Mouse (Mus musculus) lung, postnatal 0 days (tissue): ENCODE results near the gene Anpep. TPM values are rescaled to one million over a fixed set of nuclear protein-coding genes. Genes with fewer than 3 reads are reported as not detected.
"Not testable (repeated sequence)": the region's sequence is repeated elsewhere in the genome, so short reads cannot be mapped to it uniquely, and the experiment has no call there.

Experiments
- ATAC-seq: fragments of 200-750 bp; cut with Nextera tagmentation; 2 replicates; pipeline ENCODE4 v1.8.0; 2017; ENCODE audit warnings: moderate library complexity
- DNase-seq: peaks from one replicate; pipeline ENCODE4 v3.0.0-alpha.2; 2016; ENCODE audit warnings: low spot score
- H3K27ac ChIP-seq: fragments of 300-500 bp; sonication (generic); 2 replicates; pipeline ENCODE4 v1.5.1; 2014; ENCODE audit warnings: antibody characterized with exemption, mild to moderate bottlenecking, low read length, mixed read lengths
- H3K27me3 ChIP-seq: fragments of 300-500 bp; sonication (generic); replicated peaks from 2 replicates; pipeline ENCODE4 v1.6.1; 2014; ENCODE audit warnings: low read length, mixed read lengths; ENCODE audit not compliant: insufficient read depth
- H3K36me3 ChIP-seq: fragments of 300-500 bp; sonication (generic); 2 replicates; pipeline ENCODE4 v1.6.1; 2014; ENCODE audit warnings: low read length, mixed read lengths; ENCODE audit not compliant: insufficient read depth
- H3K4me1 ChIP-seq: fragments of 300-500 bp; sonication (generic); 2 replicates; pipeline ENCODE4 v1.6.1; 2014; ENCODE audit warnings: antibody characterized with exemption, low read depth, low read length, mixed read lengths; ENCODE audit not compliant: insufficient read depth
- H3K4me2 ChIP-seq: fragments of 300-500 bp; sonication (generic); replicated peaks from 2 replicates; pipeline ENCODE4 v1.6.1; 2014; ENCODE audit warnings: low read depth, mild to moderate bottlenecking, low read length, moderate library complexity, mixed read lengths
- H3K4me3 ChIP-seq: fragments of 300-500 bp; sonication (generic); 2 replicates; pipeline ENCODE4 v1.5.1; 2014; ENCODE audit warnings: low read depth, low read length
- H3K9ac ChIP-seq: fragments of 300-500 bp; sonication (generic); replicated peaks from 2 replicates; pipeline ENCODE4 v1.6.1; 2014; ENCODE audit warnings: low read depth, mild to moderate bottlenecking
- H3K9me3 ChIP-seq: fragments of 300-500 bp; sonication (generic); 2 replicates; pipeline ENCODE4 v1.6.1; 2016; ENCODE audit warnings: low read length, mixed read lengths
- CTCF ChIP-seq: IDR thresholded peaks from 2 replicates; pipeline ENCODE4 v1.5.1; 2016; ENCODE audit warnings: antibody characterized with exemption, mild to moderate bottlenecking
- EP300 ChIP-seq: IDR thresholded peaks from 2 replicates; pipeline ENCODE4 v1.6.1; 2016; ENCODE audit warnings: antibody characterized with exemption, mild to moderate bottlenecking, control low read depth
- WGBS: fragments of 180-500 bp; shearing (Covaris S2); extraction: QIAGEN DNeasy Blood & Tissue Kit; methylation state at CpG from one replicate; pipeline ENCODE4 v1.1.7; 2014; 5-methylcytosine and 5-hydroxymethylcytosine counted together
- polyA plus RNA-seq: library from polyadenylated mRNA; unstranded; fragments of >200 nt; fragmentation: Nextera tagmentation; extraction: Ambion mirVana; gene quantifications from 2 replicates; pipeline ENCODE4 v1.2.1, GENCODE M21; 2015

The Anpep gene
- polyA plus RNA-seq, 1 experiment from 2014 or later, result 11.6 TPM

GRCm38 (mm10) chr7:79798606-79799005, 62.3 kb downstream of the Anpep start:
- Histone ChIP-seq H3K4me3 (no peak overlapping the region), H3K4me2 (no peak overlapping the region), H3K4me1 (no peaks in the 10 kb centered on the region), H3K27me3 (peaks cover 6% of the 10 kb centered on the region; the same call in 1 of the 2 replicates), H3K9me3 (no peaks in the 10 kb centered on the region), H3K27ac (no peak overlapping the region), H3K9ac (no peak overlapping the region), H3K36me3 (no peaks in the 10 kb centered on the region)
- no peak for DNase-seq
- no peak for ATAC-seq
- TF ChIP-seq CTCF, result no peak
- no peak for TF ChIP-seq EP300
- WGBS, result 31% methylated on average over 5 of the region's 5 CpGs

DNA sequence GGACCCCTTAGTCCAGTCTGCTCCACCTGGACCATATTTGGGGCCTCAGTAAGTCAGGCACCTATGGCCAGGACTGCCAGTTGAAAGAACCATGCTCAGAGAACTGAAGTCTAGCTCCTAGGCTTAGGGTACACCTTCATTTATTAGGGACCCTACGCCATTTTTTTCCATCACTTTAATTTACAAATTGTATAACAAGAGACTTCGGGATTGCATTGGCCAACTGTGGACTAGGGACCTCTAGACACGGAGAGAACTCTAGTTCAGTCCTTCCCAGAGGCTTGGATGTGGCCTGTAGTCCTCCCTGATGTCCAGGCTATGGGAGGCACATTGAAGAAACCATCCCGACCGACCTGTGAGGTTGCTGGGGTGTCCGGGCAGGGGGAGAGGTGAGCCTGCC, 67.2 kb downstream of the Anpep start, which contains the start of gene Mesp1:
Mesp1 (minus strand) TSS at position 101 of the 400 bp plus-strand sequence.
- Histone ChIP-seq H3K36me3 (no peaks in the 10 kb centered on the region), H3K4me2 (peak within 1 kb of the TSS; percentile 53), H3K27me3 (peaks cover 34% of the 10 kb centered on the region), H3K4me1 (no peaks in the 10 kb centered on the region), H3K9ac (no peak within 1 kb of the TSS), H3K27ac (no peak within 1 kb of the TSS), H3K4me3 (peak within 1 kb of the TSS; percentile 33), H3K9me3 (no peaks in the 10 kb centered on the region)
- ATAC-seq (no peak), DNase-seq (no peak)
- TF ChIP-seq CTCF, result no peak
- no peak for TF ChIP-seq EP300
- WGBS, result 70% methylated on average over 6 of the region's 6 CpGs

DNA sequence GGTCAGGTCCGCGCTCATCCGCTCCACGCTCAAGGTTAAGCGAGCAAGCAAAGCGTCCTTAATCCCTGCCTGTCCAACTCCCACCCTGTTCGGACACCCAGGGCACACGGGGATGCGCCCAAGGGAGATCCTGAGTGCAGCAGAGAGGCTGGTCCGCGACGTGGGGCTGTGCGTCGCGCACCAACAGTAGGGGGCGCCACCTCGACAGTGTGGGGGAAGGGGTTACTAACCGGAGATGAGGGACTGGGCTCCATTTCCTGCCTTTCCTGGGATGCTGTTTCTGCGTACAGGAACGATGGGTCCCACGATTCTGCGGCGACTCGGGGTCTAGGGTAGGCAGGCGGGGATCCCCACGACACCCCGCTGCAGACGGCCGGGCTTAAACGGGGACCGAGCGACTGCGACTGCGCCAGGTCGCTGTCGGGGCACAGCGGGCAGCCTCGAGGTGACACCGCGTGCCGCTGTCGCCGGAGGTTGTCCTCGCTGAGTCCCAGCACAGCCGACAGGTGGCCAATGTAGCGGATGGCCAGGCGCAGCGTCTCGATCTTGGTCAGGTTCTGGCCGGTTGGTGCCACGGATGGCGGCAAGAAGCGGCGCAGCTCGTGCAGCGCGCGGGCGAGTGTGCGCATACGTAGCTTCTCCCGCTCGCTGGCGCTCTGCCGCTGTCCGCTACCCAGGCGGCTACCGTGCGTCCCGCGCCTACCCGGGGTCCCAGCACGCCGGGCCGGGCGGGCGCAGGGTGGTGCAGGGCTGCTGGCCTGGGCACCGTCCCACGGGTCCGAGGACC, 68.0 kb downstream of the Anpep start:
- Histone ChIP-seq H3K4me2 (peak overlapping the region; percentile 53), H3K4me1 (no peaks in the 10 kb centered on the region), H3K27ac (no peak overlapping the region), H3K9ac (no peak overlapping the region), H3K4me3 (peak overlapping the region; percentile 33), H3K9me3 (no peaks in the 10 kb centered on the region), H3K36me3 (no peaks in the 10 kb centered on the region), H3K27me3 (peaks cover 34% of the 10 kb centered on the region)
- 1% methylated on average over 75 of the region's 80 CpGs for WGBS
- ATAC-seq (peak; percentile 47), DNase-seq (peak; percentile 32)
- TF ChIP-seq CTCF, result peak; percentile 70
- TF ChIP-seq EP300, result no peak

DNA sequence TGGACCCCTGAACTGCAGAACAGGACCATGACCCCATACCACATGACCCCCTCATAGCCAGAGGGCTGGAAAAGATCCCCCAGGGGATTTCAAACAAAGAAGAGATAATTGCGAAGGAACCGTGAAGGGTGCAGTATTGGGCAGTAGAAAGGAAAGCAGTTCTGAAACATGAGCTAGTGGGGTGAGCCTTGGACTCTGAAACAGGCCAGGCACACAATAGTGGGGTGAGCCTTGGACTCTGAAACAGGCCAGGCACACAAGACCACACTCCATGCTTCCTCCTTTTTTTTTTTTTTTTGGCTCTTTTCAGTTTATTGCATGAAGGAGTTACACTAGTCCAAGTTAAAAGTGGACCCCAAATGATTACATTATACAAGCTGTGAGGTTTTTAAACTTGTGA, 71.0 kb downstream of the Anpep start:
- WGBS, result 46% methylated on average over 2 of the region's 2 CpGs
- not testable (repeated sequence) for H3K4me3 ChIP-seq

GRCm38 (mm10) chr7:79786295-79786694, 74.6 kb downstream of the Anpep start:
- H3K4me3 ChIP-seq, result no peak overlapping the region
- H3K4me2 ChIP-seq, result no peak overlapping the region
- H3K27ac ChIP-seq, result no peak overlapping the region
- peak; percentile 83 for TF ChIP-seq CTCF
- no peak for TF ChIP-seq EP300
- H3K27me3 ChIP-seq, result peaks cover 7% of the 10 kb centered on the region; the same call in 1 of the 2 replicates
- H3K4me1 ChIP-seq, result no peaks in the 10 kb centered on the region
- no peak overlapping the region for H3K9ac ChIP-seq
- no peaks in the 10 kb centered on the region for H3K36me3 ChIP-seq
- no peaks in the 10 kb centered on the region for H3K9me3 ChIP-seq
- DNase-seq (peak; percentile 80), ATAC-seq (peak; percentile 41)
- 22% methylated on average over 6 of the region's 6 CpGs for WGBS

More for the DNA sequence above, 71.0 kb downstream of the Anpep start:
- not testable (repeated sequence) for H3K4me2 ChIP-seq, H3K4me1 ChIP-seq, DNase-seq, H3K36me3 ChIP-seq, H3K27ac ChIP-seq, H3K9me3 ChIP-seq, ATAC-seq, H3K9ac ChIP-seq
- peaks cover 34% of the 10 kb centered on the region for H3K27me3 ChIP-seq

- H3K4me1 ChIP-seq, result no peaks in the 10 kb centered on the region
- 76% methylated on average over 2 of the region's 2 CpGs for WGBS
Observed at GRCm38 (mm10) chr7:79782516-79782855, 78.4 kb downstream of the Anpep start.

More at GRCm38 (mm10) chr7:79782516-79782855, 78.4 kb downstream of the Anpep start:
- Histone ChIP-seq H3K4me2 (no peak overlapping the region), H3K27ac (no peak overlapping the region), H3K9me3 (no peaks in the 10 kb centered on the region), H3K36me3 (no peaks in the 10 kb centered on the region), H3K9ac (no peak overlapping the region), H3K27me3 (no peaks in the 10 kb centered on the region), H3K4me3 (no peak overlapping the region)
- TF ChIP-seq CTCF, result no peak
- TF ChIP-seq EP300, result no peak
- DNase-seq (no peak), ATAC-seq (no peak)
